Mouse (Mus musculus) CD4-positive helper T cell, adult 2 months (primary cell): ENCODE measurements around the gene Lyl1.
"Not testable (repeated sequence)": the region's sequence is repeated elsewhere in the genome, so short reads cannot be mapped to it uniquely, and the experiment has no call there.

ENCODE experiments used
- DNase-seq: peaks from one replicate; pipeline ENCODE4 v3.0.0-alpha.2; 2012; ENCODE audit warnings: low read depth, missing footprints, low spot score

The Lyl1 gene

GRCm38 (mm10) chr8:84668731-84669485, 32.3 kb upstream of the Lyl1 start:
- DNase-seq, result no peak

GRCm38 (mm10) chr8:84670295-84671006, 30.8 kb upstream of the Lyl1 start:
- not testable (repeated sequence) for DNase-seq

- DNase-seq, result no peak
Measured at GRCm38 (mm10) chr8:84677305-84677704, 24.0 kb upstream of the Lyl1 start.

- no peak for DNase-seq
Measured at GRCm38 (mm10) chr8:84681476-84681875, 19.8 kb upstream of the Lyl1 start.

GRCm38 (mm10) chr8:84682257-84682656, 19.0 kb upstream of the Lyl1 start:
- no peak for DNase-seq

- DNase-seq, result no peak
Measured at GRCm38 (mm10) chr8:84684537-84684936, 16.7 kb upstream of the Lyl1 start.

GRCm38 (mm10) chr8:84686191-84687002, 14.9 kb upstream of the Lyl1 start, which contains the start of gene Trmt1:
Trmt1 (plus strand) TSS chr8:84686307.
- peak; percentile 55 for DNase-seq

- DNase-seq, result no peak
Measured at GRCm38 (mm10) chr8:84687003-84687704, 14.1 kb upstream of the Lyl1 start.

- DNase-seq, result peak; percentile 90
Measured at GRCm38 (mm10) chr8:84687705-84688100, 13.6 kb upstream of the Lyl1 start, which contains the start of gene Nacc1. Nacc1 (minus strand) TSS chr8:84687862.

- peak; percentile 90 for DNase-seq
Measured at GRCm38 (mm10) chr8:84689091-84689915, 12.0 kb upstream of the Lyl1 start.

- DNase-seq, result no peak
Measured at GRCm38 (mm10) chr8:84693332-84693731, 7.9 kb upstream of the Lyl1 start.

- no peak for DNase-seq
Measured at GRCm38 (mm10) chr8:84695140-84695539, 6.1 kb upstream of the Lyl1 start.

- peak; percentile 50 for DNase-seq
Measured at GRCm38 (mm10) chr8:84697166-84698130, 3.8 kb upstream of the Lyl1 start.

- DNase-seq, result no peak
Measured at GRCm38 (mm10) chr8:84698288-84698687, 3.0 kb upstream of the Lyl1 start.

- no peak for DNase-seq
Measured at GRCm38 (mm10) chr8:84698929-84699401, 2.3 kb upstream of the Lyl1 start.

- peak; percentile 38 for DNase-seq
Measured at GRCm38 (mm10) chr8:84699861-84700322, 1.4 kb upstream of the Lyl1 start.

GRCm38 (mm10) chr8:84700526-84700925, 731 bp upstream of the Lyl1 start:
- no peak for DNase-seq

- no peak for DNase-seq
Measured at GRCm38 (mm10) chr8:84702561-84702960, 1.3 kb downstream of the Lyl1 start.

- DNase-seq, result no peak
Measured at GRCm38 (mm10) chr8:84702963-84703465, 1.8 kb downstream of the Lyl1 start.
